Mouse (Mus musculus) right cerebral cortex, adult 18-20 months (tissue): ENCODE data around the gene Gm28635.
"Not testable (repeated sequence)": the region's sequence is repeated elsewhere in the genome, so short reads cannot be mapped to it uniquely, and the experiment has no call there.

Experiments
- DNase-seq: peaks from one replicate; pipeline ENCODE4 v3.0.0; 2022; ENCODE audit warnings: mixed read lengths

Gene Gm28635

GRCm38 (mm10) chr2:84682605-84683183, 4.9 kb upstream of the Gm28635 start:
- no peak for DNase-seq

GRCm38 (mm10) chr2:84679016-84679415, 1.2 kb upstream of the Gm28635 start, which contains the start of gene Tmx2:
Gene Tmx2, minus strand, starts transcription at chr2:84679140.
- no peak for DNase-seq

GRCm38 (mm10) chr2:84677270-84677967, 422 bp downstream of the Gm28635 start:
- no peak for DNase-seq

GRCm38 (mm10) chr2:84671535-84671934, 6.3 kb downstream of the Gm28635 start:
- DNase-seq, result not testable (repeated sequence)

GRCm38 (mm10) chr2:84670569-84670933, 7.3 kb downstream of the Gm28635 start, which contains the start of gene Selenoh:
Gene Selenoh, minus strand, starts transcription at chr2:84670770.
- DNase-seq, result peak; percentile 87

GRCm38 (mm10) chr2:84669828-84670568, 7.8 kb downstream of the Gm28635 start:
- DNase-seq, result no peak

- no peak for DNase-seq
Measured at GRCm38 (mm10) chr2:84666081-84666480, 11.8 kb downstream of the Gm28635 start.

GRCm38 (mm10) chr2:84662866-84663265, 15.0 kb downstream of the Gm28635 start:
- no peak for DNase-seq

- DNase-seq, result peak; percentile 71
Measured at GRCm38 (mm10) chr2:84660253-84660652, 17.6 kb downstream of the Gm28635 start.

- no peak for DNase-seq
Measured at GRCm38 (mm10) chr2:84658806-84659205, 19.0 kb downstream of the Gm28635 start, which contains the start of gene Btbd18. Gene Btbd18, plus strand, starts transcription at chr2:84659079.

GRCm38 (mm10) chr2:84655864-84656263, 22.0 kb downstream of the Gm28635 start:
- DNase-seq, result no peak

GRCm38 (mm10) chr2:84653354-84653753, 24.5 kb downstream of the Gm28635 start:
- DNase-seq, result no peak

GRCm38 (mm10) chr2:84650464-84651195, 27.2 kb downstream of the Gm28635 start, which contains the start of gene Ctnnd1:
Gene Ctnnd1, minus strand, starts transcription at chr2:84650765.
- peak; percentile 91 for DNase-seq

GRCm38 (mm10) chr2:84649674-84650073, 28.2 kb downstream of the Gm28635 start:
- DNase-seq, result peak; percentile 30

GRCm38 (mm10) chr2:84648369-84648768, 29.5 kb downstream of the Gm28635 start:
- no peak for DNase-seq

GRCm38 (mm10) chr2:84647051-84647568, 30.7 kb downstream of the Gm28635 start:
- no peak for DNase-seq

- DNase-seq, result no peak
Measured at GRCm38 (mm10) chr2:84646138-84646537, 31.7 kb downstream of the Gm28635 start.

- no peak for DNase-seq
Measured at GRCm38 (mm10) chr2:84640833-84641232, 37.0 kb downstream of the Gm28635 start.

GRCm38 (mm10) chr2:84638428-84639220, 39.2 kb downstream of the Gm28635 start:
- DNase-seq, result no peak

GRCm38 (mm10) chr2:84637452-84638165, 40.2 kb downstream of the Gm28635 start:
- no peak for DNase-seq

- DNase-seq, result no peak
Measured at GRCm38 (mm10) chr2:84636231-84636741, 41.6 kb downstream of the Gm28635 start.
